Mouse (Mus musculus) adrenal gland, postnatal 10 days (tissue): ENCODE measurements around the gene Dpysl4. TPM values are rescaled to one million over a fixed set of nuclear protein-coding genes. Genes with fewer than 3 reads are reported as not detected.

Experiments
- DNase-seq: peaks from one replicate; pipeline ENCODE4 v3.0.0; 2021; ENCODE audit warnings: mixed read lengths
- total RNA-seq, 2 experiments: library from RNA; stranded (reverse); gene quantifications; 2 replicates each; pipeline ENCODE4 v1.2.3; 2021

The Dpysl4 gene
- total RNA-seq, 2 experiments from 2014 or later, result 3.3 to 6.3 TPM

- DNase-seq, result no peak
Observed at GRCm38 (mm10) chr7:139151116-139151515, 65.3 kb downstream of the Dpysl4 start.

Other genes with a start within 250 kb of the Dpysl4 start
- 10 to 100 TPM; 66.5 to 68.9 TPM for gene Ppp2r2d, start 239.9 kb upstream of the Dpysl4 start, total RNA-seq
- gene Mapk1ip1, start 239.7 kb upstream of the Dpysl4 start, total RNA-seq, result 10 to 100 TPM; 21.5 to 30.5 TPM
- gene Bnip3, start 176.5 kb upstream of the Dpysl4 start, total RNA-seq, result 100 to 1,000 TPM; 167 to 263 TPM
- 1 to 10 TPM; 2.1 to 3.5 TPM for gene Jakmip3, start 145.3 kb upstream of the Dpysl4 start, total RNA-seq
- 1 to 10 TPM; 3.9 to 7.7 TPM for gene Lrrc27, start 127.0 kb downstream of the Dpysl4 start, total RNA-seq
- 1 to 10 TPM; 2.7 to 3.5 TPM for gene Stk32c, start 127.3 kb downstream of the Dpysl4 start, total RNA-seq
- gene Pwwp2b, start 162.5 kb downstream of the Dpysl4 start, total RNA-seq, result 10 to 100 TPM in 1 of 2 experiments, 1 to 10 TPM in 1; 9.2 to 22.2 TPM